Mouse (Mus musculus) brain, embryonic 14.5 days (tissue): ENCODE data around the gene Dgkg.

Experiments used
- CTCF ChIP-seq: fragments of 200-500 bp; IDR thresholded peaks from 2 replicates; pipeline ENCODE4 v1.5.1; 2012; ENCODE audit warnings: inconsistent platforms, mild to moderate bottlenecking, moderate library complexity, borderline replicate concordance; ENCODE audit not compliant: insufficient read depth, insufficient read length; ENCODE audit errors: extremely low read depth
- POLR2A ChIP-seq: fragments of 200-500 bp; IDR thresholded peaks from 2 replicates; pipeline ENCODE4 v1.6.1; 2012; ENCODE audit warnings: mild to moderate bottlenecking, inconsistent platforms, borderline replicate concordance; ENCODE audit not compliant: poor library complexity, insufficient read depth, insufficient read length, severe bottlenecking; ENCODE audit errors: extremely low read depth

DNA sequence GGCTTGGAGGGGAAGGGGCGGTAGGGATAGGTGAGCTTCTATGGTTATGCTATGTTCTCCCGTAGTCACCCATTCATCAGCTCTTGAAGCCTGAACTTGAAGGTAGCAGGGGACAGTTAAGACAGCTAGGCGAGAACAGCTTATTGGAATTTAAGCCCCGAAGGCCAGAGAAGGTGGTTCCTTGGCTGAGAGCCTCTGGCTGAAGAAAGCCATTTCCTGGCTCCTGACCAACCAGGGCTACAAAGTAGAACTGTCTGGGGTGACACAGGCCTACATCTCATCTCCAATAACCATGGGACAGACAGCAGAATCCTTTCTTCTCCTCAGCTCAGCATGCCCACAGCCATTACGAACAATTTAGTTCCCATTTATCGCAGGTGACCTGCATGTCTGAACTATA, 125.2 kb downstream of the Dgkg start:
- TF ChIP-seq CTCF (no peak), POLR2A (no peak)
